Mouse (Mus musculus): ENCODE measurements around the gene Iqcf4. TPM values are rescaled to one million over a fixed set of nuclear protein-coding genes. Genes with fewer than 3 reads are reported as not detected.

Iqcf4 gene
- polyA plus RNA-seq, 1 experiment from 2014 or later, result not detected

GRCm38 (mm10) chr9:106576112-106576511, 5.3 kb upstream of the Iqcf4 start:
- Histone ChIP-seq H3K9me3 (replicated peaks) (peaks cover 5% of the 10 kb centered on the region; the same call in 1 of the 2 replicates), H3K27ac (no peak overlapping the region), H3K4me1 (no peaks in the 10 kb centered on the region), H3K36me3 (no peaks in the 10 kb centered on the region), H3K4me2 (no peak overlapping the region), H3K27me3 (replicated peaks) (no peaks in the 10 kb centered on the region), H3K9ac (no peak overlapping the region), H3K4me3 (no peak overlapping the region)
- no peak for ATAC-seq
- WGBS (ENCODE audit: insufficient replicate concordance), result 62% methylated on average over 2 of the region's 2 CpGs

DNA sequence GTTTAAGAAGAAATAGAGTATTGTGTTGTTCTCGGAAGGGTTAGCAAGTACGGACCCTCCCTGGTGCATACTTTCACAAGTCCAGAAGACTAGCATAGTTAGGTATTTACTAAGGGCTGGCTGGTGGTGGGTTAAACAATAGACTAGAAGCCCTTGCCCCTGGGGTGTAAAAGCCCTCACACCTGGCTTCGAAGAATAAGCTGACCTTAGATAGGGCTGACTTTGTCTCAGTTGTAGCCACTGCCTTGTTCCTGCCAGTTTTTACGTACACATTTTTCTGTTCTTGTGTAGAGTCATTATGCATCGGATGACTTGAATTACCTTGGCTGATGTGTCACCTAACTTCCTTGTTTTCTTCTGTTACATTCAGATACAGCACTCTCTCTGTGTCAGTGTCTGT, 2.6 kb upstream of the Iqcf4 start:
- no peak overlapping the region for H3K27ac ChIP-seq
- WGBS (ENCODE audit: insufficient replicate concordance), result 75% methylated on average over 5 of the region's 5 CpGs
- H3K4me3 ChIP-seq, result no peak overlapping the region
- no peak overlapping the region for H3K9ac ChIP-seq
- H3K36me3 ChIP-seq, result no peaks in the 10 kb centered on the region
- no peaks in the 10 kb centered on the region; the same call in 1 of the 2 replicates for H3K27me3 ChIP-seq (replicated peaks)
- H3K4me1 ChIP-seq, result no peaks in the 10 kb centered on the region
- H3K9me3 ChIP-seq (replicated peaks), result no peaks in the 10 kb centered on the region
- no peak for ATAC-seq
- H3K4me2 ChIP-seq, result no peak overlapping the region

DNA sequence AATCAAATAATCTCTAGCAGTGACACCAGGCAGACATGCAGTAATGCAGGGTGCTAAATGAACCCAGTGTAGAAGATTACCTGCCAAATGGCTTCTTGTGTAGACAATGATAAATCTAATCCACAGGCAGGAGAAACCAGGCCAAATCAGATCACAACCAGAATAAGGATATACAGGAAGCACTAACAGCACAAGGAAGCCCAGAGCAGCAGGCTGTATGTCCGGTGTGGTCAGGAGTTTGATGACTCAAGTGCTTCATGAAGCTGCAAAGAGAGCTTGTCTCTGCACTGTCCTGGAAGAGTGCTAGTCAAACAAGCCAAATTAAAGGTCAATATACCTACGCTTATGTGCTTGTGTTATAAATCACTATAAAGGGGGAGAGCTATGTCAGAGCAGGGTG, 1.4 kb upstream of the Iqcf4 start:
- Histone ChIP-seq H3K27me3 (replicated peaks) (no peaks in the 10 kb centered on the region; the same call in 1 of the 2 replicates), H3K9me3 (replicated peaks) (no peaks in the 10 kb centered on the region), H3K36me3 (no peaks in the 10 kb centered on the region), H3K4me3 (no peak overlapping the region), H3K9ac (no peak overlapping the region), H3K4me2 (no peak overlapping the region), H3K27ac (no peak overlapping the region), H3K4me1 (no peaks in the 10 kb centered on the region)
- ATAC-seq, result no peak
- WGBS (ENCODE audit: insufficient replicate concordance), result 54% methylated on average over 2 of the region's 2 CpGs

GRCm38 (mm10) chr9:106566437-106566836, 4.4 kb downstream of the Iqcf4 start:
- no peaks in the 10 kb centered on the region for H3K9me3 ChIP-seq (replicated peaks)
- ATAC-seq, result 0 out of 2 replicates have a peak, but pooled peaks have one; percentile 37
- no peak overlapping the region for H3K4me3 ChIP-seq
- no peak overlapping the region for H3K27ac ChIP-seq
- no peaks in the 10 kb centered on the region; the same call in 1 of the 2 replicates for H3K27me3 ChIP-seq (replicated peaks)
- no peak overlapping the region for H3K9ac ChIP-seq
- H3K36me3 ChIP-seq, result no peaks in the 10 kb centered on the region
- 33% methylated on average over 11 of the region's 11 CpGs for WGBS (ENCODE audit: insufficient replicate concordance)
- H3K4me1 ChIP-seq, result 0 out of 2 replicates have a peak, but pooled peaks cover 4% of the 10 kb centered on the region
- no peak overlapping the region for H3K4me2 ChIP-seq

- Histone ChIP-seq H3K9ac (no peak overlapping the region), H3K4me2 (no peak overlapping the region), H3K27me3 (replicated peaks) (no peaks in the 10 kb centered on the region; the same call in 1 of the 2 replicates), H3K36me3 (no peaks in the 10 kb centered on the region), H3K27ac (no peak overlapping the region), H3K4me3 (no peak overlapping the region), H3K9me3 (replicated peaks) (no peaks in the 10 kb centered on the region), H3K4me1 (0 out of 2 replicates have a peak, but pooled peaks cover 4% of the 10 kb centered on the region)
- ATAC-seq, result no peak
- 65% methylated on average over 8 of the region's 8 CpGs for WGBS (ENCODE audit: insufficient replicate concordance)
These were observed 6.8 kb downstream of the Iqcf4 start for GRCm38 (mm10) chr9:106564025-106564424.

DNA sequence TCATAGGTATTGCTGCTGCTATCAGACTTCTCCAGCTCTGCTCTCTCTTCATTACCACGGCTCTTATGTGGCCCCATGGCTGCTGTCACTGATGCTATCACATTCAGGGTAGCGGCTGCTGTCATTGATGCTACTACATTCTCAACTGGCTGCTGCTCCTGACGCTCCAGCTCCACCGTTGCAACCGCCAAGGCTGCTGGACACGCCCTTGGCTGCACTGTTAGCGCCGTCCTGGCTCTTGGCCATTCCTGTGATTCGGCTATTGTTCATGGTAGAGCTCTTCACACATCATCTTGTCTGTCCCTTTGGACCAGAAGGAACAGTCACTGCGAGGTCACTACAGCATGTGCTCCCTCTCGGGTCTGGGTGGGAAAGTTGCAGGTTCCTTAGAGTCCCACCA, 8.5 kb downstream of the Iqcf4 start:
- Histone ChIP-seq H3K9me3 (replicated peaks) (no peaks in the 10 kb centered on the region), H3K36me3 (no peaks in the 10 kb centered on the region), H3K4me3 (no peak overlapping the region), H3K9ac (no peak overlapping the region), H3K27ac (no peak overlapping the region), H3K4me1 (0 out of 2 replicates have a peak, but pooled peaks cover 4% of the 10 kb centered on the region), H3K27me3 (replicated peaks) (no peaks in the 10 kb centered on the region), H3K4me2 (no peak overlapping the region)
- 70% methylated on average over 11 of the region's 11 CpGs for WGBS (ENCODE audit: insufficient replicate concordance)
- no peak for ATAC-seq

DNA sequence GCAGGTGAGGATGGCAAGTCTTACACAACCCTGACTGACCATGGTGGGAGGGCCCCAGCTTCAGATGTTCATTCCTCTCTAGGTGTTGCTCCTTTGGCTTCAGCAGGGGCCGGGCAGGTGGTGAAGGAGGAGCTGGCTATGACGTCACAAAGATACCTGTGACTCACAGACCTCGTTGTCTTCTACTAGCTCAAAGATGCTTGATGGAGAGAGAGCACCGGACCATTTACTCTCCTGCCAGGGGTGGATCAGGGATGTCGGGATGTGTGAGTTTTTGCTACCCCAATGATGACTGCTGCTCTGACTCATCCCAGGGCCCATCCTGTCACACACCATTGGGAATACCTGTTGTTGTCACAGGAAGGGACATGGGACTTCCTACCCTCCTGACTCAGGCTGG, 9.3 kb downstream of the Iqcf4 start, which contains the start of gene Iqcf3:
Iqcf3 (minus strand) TSS at position 101 of the 400 bp plus-strand sequence.
- Histone ChIP-seq H3K4me1 (0 out of 2 replicates have a peak, but pooled peaks cover 3% of the 10 kb centered on the region), H3K4me3 (no peak within 1 kb of the TSS), H3K27me3 (replicated peaks) (no peaks in the 10 kb centered on the region), H3K36me3 (no peaks in the 10 kb centered on the region), H3K9me3 (replicated peaks) (no peaks in the 10 kb centered on the region), H3K9ac (no peak within 1 kb of the TSS), H3K4me2 (no peak within 1 kb of the TSS), H3K27ac (no peak within 1 kb of the TSS)
- WGBS (ENCODE audit: insufficient replicate concordance), result 64% methylated on average over 5 of the region's 5 CpGs
- no peak for ATAC-seq

- Histone ChIP-seq H3K4me2 (no peak overlapping the region), H3K4me1 (no peaks in the 10 kb centered on the region), H3K9me3 (replicated peaks) (no peaks in the 10 kb centered on the region), H3K27me3 (replicated peaks) (no peaks in the 10 kb centered on the region), H3K9ac (no peak overlapping the region), H3K4me3 (no peak overlapping the region), H3K36me3 (no peaks in the 10 kb centered on the region), H3K27ac (no peak overlapping the region)
- 78% methylated on average over 11 of the region's 11 CpGs for WGBS (ENCODE audit: insufficient replicate concordance)
- no peak for ATAC-seq
These were observed 35.8 kb downstream of the Iqcf4 start for GRCm38 (mm10) chr9:106534975-106535374.

DNA sequence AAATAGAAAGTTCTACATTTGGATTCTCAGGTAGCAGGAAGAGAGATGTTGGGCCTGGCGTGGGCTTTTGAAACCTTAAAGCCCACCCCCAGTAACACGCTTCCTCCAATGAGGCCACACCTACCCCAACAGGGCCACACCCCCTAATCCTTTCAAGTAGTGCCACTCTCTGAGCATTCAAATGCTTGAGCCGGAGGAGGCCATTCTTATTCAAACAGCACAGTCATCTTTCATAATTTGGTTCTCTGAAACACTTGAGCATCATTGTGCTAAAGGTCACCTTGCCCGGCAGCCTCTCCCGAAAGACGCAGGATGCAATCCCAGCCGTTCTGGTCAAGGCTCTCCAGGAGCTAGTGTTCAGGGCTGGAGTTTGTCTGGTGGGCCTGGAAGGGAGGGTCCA, 36.5 kb downstream of the Iqcf4 start:
- no peaks in the 10 kb centered on the region for H3K27me3 ChIP-seq (replicated peaks)
- no peak overlapping the region for H3K4me2 ChIP-seq
- H3K9ac ChIP-seq, result no peak overlapping the region
- H3K4me3 ChIP-seq, result no peak overlapping the region
- no peaks in the 10 kb centered on the region for H3K36me3 ChIP-seq
- no peaks in the 10 kb centered on the region for H3K9me3 ChIP-seq (replicated peaks)
- no peaks in the 10 kb centered on the region for H3K4me1 ChIP-seq
- ATAC-seq, result no peak
- H3K27ac ChIP-seq, result no peak overlapping the region
- WGBS (ENCODE audit: insufficient replicate concordance), result 82% methylated on average over 7 of the region's 7 CpGs

DNA sequence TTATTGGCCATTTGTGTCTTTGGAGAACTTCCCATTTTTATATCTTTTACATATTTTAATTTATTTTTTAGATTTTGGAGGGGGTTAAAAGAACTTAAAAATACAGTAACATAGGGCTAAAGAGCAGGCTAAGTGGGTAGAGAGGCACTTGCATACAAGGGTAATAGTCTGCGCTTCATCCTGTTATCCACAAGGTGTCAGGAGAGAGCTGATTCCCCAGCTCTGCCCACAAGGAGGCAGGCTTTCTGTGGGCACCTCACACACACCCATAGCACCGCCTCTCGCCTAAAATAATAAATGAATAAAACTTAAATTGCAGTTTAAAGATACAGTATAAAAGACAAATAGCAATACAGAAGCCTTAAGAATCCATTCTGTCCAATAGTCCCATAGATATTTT, 39.0 kb downstream of the Iqcf4 start:
- H3K4me1 ChIP-seq, result no peaks in the 10 kb centered on the region
- H3K27ac ChIP-seq, result no peak overlapping the region
- H3K9me3 ChIP-seq (replicated peaks), result no peaks in the 10 kb centered on the region
- H3K4me3 ChIP-seq, result no peak overlapping the region
- H3K36me3 ChIP-seq, result no peaks in the 10 kb centered on the region
- H3K9ac ChIP-seq, result no peak overlapping the region
- 19% methylated on average over 3 of the region's 3 CpGs for WGBS (ENCODE audit: insufficient replicate concordance)
- H3K4me2 ChIP-seq, result no peak overlapping the region
- ATAC-seq, result no peak
- no peaks in the 10 kb centered on the region for H3K27me3 ChIP-seq (replicated peaks)

- no peaks in the 10 kb centered on the region for H3K36me3 ChIP-seq
- no peak for ATAC-seq
- 54% methylated on average over 8 of the region's 8 CpGs for WGBS (ENCODE audit: insufficient replicate concordance)
These were observed 50.9 kb downstream of the Iqcf4 start for GRCm38 (mm10) chr9:106519909-106520308.

GRCm38 (mm10) chr9:106519433-106519832, 51.4 kb downstream of the Iqcf4 start:
- H3K4me2 ChIP-seq, result no peak overlapping the region
- WGBS (ENCODE audit: insufficient replicate concordance), result 56% methylated on average over 2 of the region's 2 CpGs
- H3K4me3 ChIP-seq, result no peak overlapping the region
- H3K27me3 ChIP-seq (replicated peaks), result no peaks in the 10 kb centered on the region
- H3K36me3 ChIP-seq, result no peaks in the 10 kb centered on the region
- no peak overlapping the region for H3K9ac ChIP-seq
- no peaks in the 10 kb centered on the region for H3K9me3 ChIP-seq (replicated peaks)
- peaks cover 5% of the 10 kb centered on the region; the same call in 1 of the 2 replicates for H3K4me1 ChIP-seq
- no peak overlapping the region for H3K27ac ChIP-seq
- no peak for ATAC-seq

More at GRCm38 (mm10) chr9:106519909-106520308, 50.9 kb downstream of the Iqcf4 start:
- Histone ChIP-seq H3K9me3 (replicated peaks) (no peaks in the 10 kb centered on the region), H3K27me3 (replicated peaks) (no peaks in the 10 kb centered on the region), H3K4me2 (no peak overlapping the region), H3K27ac (no peak overlapping the region), H3K9ac (no peak overlapping the region), H3K4me3 (no peak overlapping the region), H3K4me1 (peaks cover 5% of the 10 kb centered on the region; the same call in 1 of the 2 replicates)
